Mouse (Mus musculus) heart, embryonic 10.5 days (tissue): ENCODE measurements at regions not wholly inside any gene's neighbourhood (a gene's known extent, or its start where the extent isn't known, plus 50 kb on each side); places are given as distances from the start of the nearest gene placed in this dataset.
A peak's percentile ranks its signal among the peaks of the same experiment; 100 is the strongest.

ENCODE experiments used
- DNase-seq: peaks from one replicate; pipeline ENCODE4 v3.0.0-alpha.2; 2017; ENCODE audit warnings: low spot score
- H3K27ac ChIP-seq: fragments of 300-500 bp; sonication (generic); 2 replicates; pipeline ENCODE4 v1.5.1; 2016; ENCODE audit warnings: mild to moderate bottlenecking
- H3K27me3 ChIP-seq: fragments of 300-500 bp; sonication (generic); 2 replicates; pipeline ENCODE4 v1.6.1; 2016; ENCODE audit warnings: mild to moderate bottlenecking; ENCODE audit not compliant: poor library complexity, insufficient read depth, severe bottlenecking
- H3K36me3 ChIP-seq: fragments of 300-500 bp; sonication (generic); 2 replicates; pipeline ENCODE4 v1.6.1; 2016; ENCODE audit warnings: mild to moderate bottlenecking, moderate library complexity
- H3K4me1 ChIP-seq: fragments of 300-500 bp; sonication (generic); 2 replicates; pipeline ENCODE4 v1.6.1; 2016; ENCODE audit warnings: mild to moderate bottlenecking
- H3K4me3 ChIP-seq: fragments of 300-500 bp; sonication (generic); 2 replicates; pipeline ENCODE4 v1.5.1; 2016; ENCODE audit warnings: mild to moderate bottlenecking, moderate library complexity
- H3K9me3 ChIP-seq: fragments of 300-500 bp; sonication (generic); 2 replicates; pipeline ENCODE4 v1.6.1; 2016; ENCODE audit warnings: mild to moderate bottlenecking, moderate library complexity
- WGBS: fragments of 180-500 bp; shearing (Covaris S2); methylation state at CpG from one replicate; pipeline ENCODE4 v1.1.7; 2016; 5-methylcytosine and 5-hydroxymethylcytosine counted together

- Histone ChIP-seq H3K27me3 (peaks cover 19% of the 10 kb centered on the region; the same call in 1 of the 2 replicates), H3K27ac (no peak overlapping the region), H3K4me3 (no peak overlapping the region; the same call in 1 of the 2 replicates), H3K36me3 (no peaks in the 10 kb centered on the region), H3K4me1 (peaks cover 12% of the 10 kb centered on the region; the same call in 1 of the 2 replicates), H3K9me3 (0 out of 2 replicates have a peak, but pooled peaks cover 4% of the 10 kb centered on the region)
- DNase-seq, result peak; percentile 80
- 13% methylated on average over 6 of the region's 6 CpGs for WGBS
Observed at GRCm38 (mm10) chr9:74021339-74021738, 52.6 kb upstream of the Unc13c start.

GRCm38 (mm10) chr9:74023922-74024321, 55.2 kb upstream of the Unc13c start:
- peaks cover 12% of the 10 kb centered on the region; the same call in 1 of the 2 replicates for H3K4me1 ChIP-seq
- no peaks in the 10 kb centered on the region for H3K36me3 ChIP-seq
- H3K27me3 ChIP-seq, result peaks cover 25% of the 10 kb centered on the region; the same call in 1 of the 2 replicates
- no peak overlapping the region for H3K27ac ChIP-seq
- WGBS, result 54% methylated on average over 3 of the region's 3 CpGs
- DNase-seq, result no peak
- 0 out of 2 replicates have a peak, but pooled peaks cover 4% of the 10 kb centered on the region for H3K9me3 ChIP-seq
- no peak overlapping the region for H3K4me3 ChIP-seq

- DNase-seq, result no peak
- Histone ChIP-seq H3K4me3 (no peak overlapping the region), H3K4me1 (peaks cover 8% of the 10 kb centered on the region; the same call in 1 of the 2 replicates), H3K27ac (no peak overlapping the region), H3K36me3 (no peaks in the 10 kb centered on the region), H3K9me3 (no peaks in the 10 kb centered on the region), H3K27me3 (peaks cover 25% of the 10 kb centered on the region; the same call in 1 of the 2 replicates)
- WGBS, result 44% methylated on average over 3 of the region's 3 CpGs
Observed at GRCm38 (mm10) chr9:74026131-74026530, 57.4 kb upstream of the Unc13c start.

GRCm38 (mm10) chr9:74028438-74028837, 59.7 kb upstream of the Unc13c start:
- peaks cover 25% of the 10 kb centered on the region; the same call in 1 of the 2 replicates for H3K27me3 ChIP-seq
- H3K4me3 ChIP-seq, result no peak overlapping the region
- no peaks in the 10 kb centered on the region for H3K36me3 ChIP-seq
- no peak overlapping the region for H3K27ac ChIP-seq
- no peaks in the 10 kb centered on the region for H3K4me1 ChIP-seq
- H3K9me3 ChIP-seq, result no peaks in the 10 kb centered on the region
- 38% methylated on average over 1 of the region's 1 CpGs for WGBS
- DNase-seq, result no peak

GRCm38 (mm10) chr9:74045936-74046335, 64.2 kb upstream of the Wdr72 start:
- 58% methylated on average over 3 of the region's 3 CpGs for WGBS
- no peak overlapping the region for H3K27ac ChIP-seq
- no peaks in the 10 kb centered on the region for H3K4me1 ChIP-seq
- DNase-seq, result no peak
- H3K4me3 ChIP-seq, result no peak overlapping the region
- H3K36me3 ChIP-seq, result no peaks in the 10 kb centered on the region
- H3K9me3 ChIP-seq, result no peaks in the 10 kb centered on the region
- H3K27me3 ChIP-seq, result no peaks in the 10 kb centered on the region

GRCm38 (mm10) chr9:74049776-74050175, 60.4 kb upstream of the Wdr72 start:
- 70% methylated on average over 3 of the region's 3 CpGs for WGBS
- Histone ChIP-seq H3K27ac (no peak overlapping the region), H3K9me3 (no peaks in the 10 kb centered on the region), H3K27me3 (no peaks in the 10 kb centered on the region), H3K4me1 (no peaks in the 10 kb centered on the region), H3K4me3 (no peak overlapping the region), H3K36me3 (no peaks in the 10 kb centered on the region)
- no peak for DNase-seq

- DNase-seq, result no peak
- H3K4me1 ChIP-seq, result no peaks in the 10 kb centered on the region
- H3K9me3 ChIP-seq, result no peaks in the 10 kb centered on the region
- no peaks in the 10 kb centered on the region for H3K27me3 ChIP-seq
- H3K36me3 ChIP-seq, result no peaks in the 10 kb centered on the region
- H3K27ac ChIP-seq, result no peak overlapping the region
- H3K4me3 ChIP-seq, result no peak overlapping the region
- WGBS, result 54% methylated on average over 5 of the region's 5 CpGs
Observed at GRCm38 (mm10) chr9:74056709-74057108, 53.4 kb upstream of the Wdr72 start.

- no peak for DNase-seq
- Histone ChIP-seq H3K27me3 (no peaks in the 10 kb centered on the region), H3K36me3 (no peaks in the 10 kb centered on the region), H3K9me3 (no peaks in the 10 kb centered on the region), H3K4me3 (no peak overlapping the region), H3K4me1 (no peaks in the 10 kb centered on the region), H3K27ac (no peak overlapping the region)
- 57% methylated on average over 3 of the region's 3 CpGs for WGBS
Observed at GRCm38 (mm10) chr9:74057476-74058076, 52.6 kb upstream of the Wdr72 start.

GRCm38 (mm10) chr9:74058269-74058871, 51.8 kb upstream of the Wdr72 start:
- H3K36me3 ChIP-seq, result no peaks in the 10 kb centered on the region
- H3K9me3 ChIP-seq, result no peaks in the 10 kb centered on the region
- H3K27ac ChIP-seq, result no peak overlapping the region
- H3K4me3 ChIP-seq, result no peak overlapping the region
- no peaks in the 10 kb centered on the region for H3K4me1 ChIP-seq
- H3K27me3 ChIP-seq, result no peaks in the 10 kb centered on the region
- DNase-seq, result no peak
- WGBS, result 58% methylated on average over 5 of the region's 5 CpGs
